Mouse (Mus musculus) midbrain, embryonic 11.5 days (tissue): ENCODE measurements around the gene Cpb2. TPM values are rescaled to one million over a fixed set of nuclear protein-coding genes. Genes with fewer than 3 reads are reported as not detected.

Experiments
- ATAC-seq: fragments of 200-750 bp; cut with Nextera tagmentation; 2 replicates; pipeline ENCODE4 v1.8.0; 2017; ENCODE audit warnings: moderate TSS enrichment, moderate library complexity; ENCODE audit not compliant: low FRiP score
- DNase-seq: peaks from one replicate; pipeline ENCODE4 v3.0.0; 2015; ENCODE audit warnings: low spot score; ENCODE audit errors: missing footprints
- H3K27ac ChIP-seq: fragments of 300-500 bp; sonication (generic); 2 replicates; pipeline ENCODE4 v1.5.1; 2014; ENCODE audit warnings: low read depth, low read length
- H3K27me3 ChIP-seq: fragments of 300-500 bp; sonication (generic); 2 replicates; pipeline ENCODE4 v1.6.1; 2014; ENCODE audit warnings: mild to moderate bottlenecking, low read length, moderate library complexity, mixed read lengths; ENCODE audit not compliant: control insufficient read depth, insufficient read depth
- H3K36me3 ChIP-seq: fragments of 300-500 bp; sonication (generic); 2 replicates; pipeline ENCODE4 v1.6.1; 2014; ENCODE audit warnings: mild to moderate bottlenecking, low read length, moderate library complexity, mixed read lengths; ENCODE audit not compliant: control insufficient read depth, insufficient read depth
- H3K4me1 ChIP-seq: fragments of 300-500 bp; sonication (generic); 2 replicates; pipeline ENCODE4 v1.6.1; 2014; ENCODE audit warnings: low read length; ENCODE audit not compliant: control insufficient read depth, insufficient read depth
- H3K4me2 ChIP-seq: fragments of 300-500 bp; sonication (generic); 2 replicates; pipeline ENCODE4 v1.6.1; 2014; ENCODE audit warnings: mild to moderate bottlenecking, moderate library complexity
- H3K4me3 ChIP-seq: fragments of 300-500 bp; sonication (generic); 2 replicates; pipeline ENCODE4 v1.5.1; 2014; ENCODE audit warnings: low read depth, low read length
- H3K9ac ChIP-seq: fragments of 300-500 bp; sonication (generic); 2 replicates; pipeline ENCODE4 v1.6.1; 2014; ENCODE audit warnings: low read length
- H3K9me3 ChIP-seq: fragments of 300-500 bp; sonication (generic); 2 replicates; pipeline ENCODE4 v1.6.1; 2016; ENCODE audit warnings: low read length; ENCODE audit not compliant: control insufficient read depth
- WGBS: fragments of 180-500 bp; shearing (Covaris S2); extraction: QIAGEN DNeasy Blood & Tissue Kit; methylation state at CpG from one replicate; pipeline ENCODE4 v1.1.7; 2014; 5-methylcytosine and 5-hydroxymethylcytosine counted together
- polyA plus RNA-seq: library from polyadenylated mRNA; unstranded; fragments of >200 nt; fragmentation: Nextera tagmentation; extraction: Ambion mirVana; gene quantifications from 2 replicates; pipeline ENCODE4 v1.2.1, GENCODE M21; 2014

Cpb2 gene
- polyA plus RNA-seq, 1 experiment from 2014 or later: not detected

- H3K27me3 ChIP-seq: no peaks in the 10 kb centered on the region
- peak overlapping the region; percentile 75 for H3K4me2 ChIP-seq
- peak overlapping the region; percentile 98 for H3K4me3 ChIP-seq
- no peaks in the 10 kb centered on the region for H3K9me3 ChIP-seq
- no peaks in the 10 kb centered on the region for H3K36me3 ChIP-seq
- WGBS: 5% methylated on average over 19 of the region's 19 CpGs
- peak; percentile 57 for ATAC-seq
- H3K27ac ChIP-seq: no peak overlapping the region
- no peak for DNase-seq
- peaks cover 11% of the 10 kb centered on the region for H3K4me1 ChIP-seq
- H3K9ac ChIP-seq: peak overlapping the region; percentile 90
Measured at GRCm38 (mm10) chr14:75283609-75284192, 41.6 kb downstream of the Cpb2 start.

- Histone ChIP-seq H3K36me3 (no peaks in the 10 kb centered on the region), H3K27me3 (no peaks in the 10 kb centered on the region), H3K9me3 (no peaks in the 10 kb centered on the region), H3K4me1 (peaks cover 11% of the 10 kb centered on the region), H3K27ac (no peak within 1 kb of the TSS; the same call in 1 of the 2 replicates), H3K9ac (peak within 1 kb of the TSS; percentile 90), H3K4me2 (peak within 1 kb of the TSS; percentile 75), H3K4me3 (peak within 1 kb of the TSS; percentile 98)
- WGBS: under 1% methylated on average over 61 of the region's 61 CpGs
- DNase-seq (peak; percentile 100), ATAC-seq (peak; percentile 100)
Measured at GRCm38 (mm10) chr14:75284193-75284915, 42.3 kb downstream of the Cpb2 start, which contains the start of gene Zc3h13. Gene Zc3h13 (plus strand): TSS chr14:75284373.

DNA sequence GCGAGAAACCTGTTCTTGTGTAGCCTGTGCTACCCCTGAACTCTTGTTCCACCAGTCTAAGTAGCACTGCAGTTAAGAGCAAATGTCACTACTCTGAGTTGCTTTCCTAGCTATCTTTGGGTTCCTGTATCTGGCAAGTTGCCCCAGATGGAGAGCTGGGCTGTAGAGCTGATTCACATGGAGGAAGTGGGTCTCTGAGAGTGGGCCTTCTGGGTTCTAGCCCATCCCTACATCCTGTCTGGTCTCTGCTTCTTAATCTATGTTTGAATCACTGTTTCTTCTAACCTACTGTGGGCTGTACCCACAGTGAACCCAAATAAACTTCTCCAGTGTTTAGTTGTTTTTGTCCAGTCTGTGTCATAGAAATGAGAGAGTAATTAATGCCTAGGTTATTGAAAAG lies 59.0 kb downstream of the Cpb2 start:
- Histone ChIP-seq H3K4me2 (no peak overlapping the region), H3K36me3 (no peaks in the 10 kb centered on the region), H3K4me1 (no peaks in the 10 kb centered on the region), H3K9me3 (no peaks in the 10 kb centered on the region), H3K4me3 (no peak overlapping the region), H3K27me3 (no peaks in the 10 kb centered on the region), H3K27ac (no peak overlapping the region), H3K9ac (no peak overlapping the region)
- 95% methylated on average over 1 of the region's 1 CpGs for WGBS
- no peak for ATAC-seq
- no peak for DNase-seq

GRCm38 (mm10) chr14:75303807-75304206 lies 61.7 kb downstream of the Cpb2 start:
- Histone ChIP-seq H3K4me1 (no peaks in the 10 kb centered on the region), H3K9me3 (no peaks in the 10 kb centered on the region), H3K27me3 (no peaks in the 10 kb centered on the region), H3K9ac (no peak overlapping the region), H3K4me3 (no peak overlapping the region), H3K27ac (no peak overlapping the region), H3K4me2 (no peak overlapping the region), H3K36me3 (no peaks in the 10 kb centered on the region)
- ATAC-seq (no peak), DNase-seq (no peak)
- 47% methylated on average over 5 of the region's 5 CpGs for WGBS

DNA sequence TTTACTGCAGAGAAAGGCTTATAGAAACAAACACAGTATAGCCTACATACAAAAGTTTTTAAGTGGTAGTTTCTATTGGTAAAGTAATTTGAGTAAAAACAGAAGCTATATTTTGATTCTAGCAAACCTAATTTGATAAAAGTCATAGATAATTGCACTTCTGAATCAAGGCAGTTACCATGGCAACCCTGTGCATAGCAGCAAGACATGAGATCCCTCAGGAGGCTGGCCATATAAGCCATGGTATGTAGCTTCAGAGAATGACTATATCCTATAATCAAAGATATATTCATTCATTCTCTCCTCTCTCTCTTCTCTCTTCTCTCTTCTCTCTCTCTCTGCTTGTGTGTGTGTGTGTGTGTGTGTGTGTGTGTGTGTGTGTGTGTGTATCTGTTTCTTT lies 65.8 kb downstream of the Cpb2 start:
- Histone ChIP-seq H3K4me2 (no peak overlapping the region), H3K4me1 (no peaks in the 10 kb centered on the region), H3K9ac (no peak overlapping the region), H3K4me3 (no peak overlapping the region), H3K27me3 (no peaks in the 10 kb centered on the region), H3K9me3 (no peaks in the 10 kb centered on the region), H3K36me3 (no peaks in the 10 kb centered on the region), H3K27ac (no peak overlapping the region)
- ATAC-seq (no peak), DNase-seq (no peak)

GRCm38 (mm10) chr14:75309336-75309992 lies 67.4 kb downstream of the Cpb2 start:
- no peak for ATAC-seq

GRCm38 (mm10) chr14:75314484-75314883 lies 72.4 kb downstream of the Cpb2 start:
- no peaks in the 10 kb centered on the region for H3K4me1 ChIP-seq
- no peak overlapping the region for H3K4me3 ChIP-seq
- no peaks in the 10 kb centered on the region for H3K36me3 ChIP-seq
- H3K27ac ChIP-seq: no peak overlapping the region
- H3K4me2 ChIP-seq: no peak overlapping the region
- H3K27me3 ChIP-seq: no peaks in the 10 kb centered on the region
- no peak for DNase-seq
- no peak for ATAC-seq
- no peak overlapping the region for H3K9ac ChIP-seq
- no peaks in the 10 kb centered on the region for H3K9me3 ChIP-seq
- WGBS: 72% methylated on average over 2 of the region's 2 CpGs

More at GRCm38 (mm10) chr14:75309336-75309992, 67.4 kb downstream of the Cpb2 start:
- no peaks in the 10 kb centered on the region for H3K36me3 ChIP-seq
- H3K9me3 ChIP-seq: no peaks in the 10 kb centered on the region
- no peak overlapping the region for H3K9ac ChIP-seq
- H3K4me1 ChIP-seq: no peaks in the 10 kb centered on the region
- H3K4me2 ChIP-seq: no peak overlapping the region
- peak; percentile 82 for DNase-seq
- no peak overlapping the region for H3K4me3 ChIP-seq
- H3K27ac ChIP-seq: no peak overlapping the region
- H3K27me3 ChIP-seq: no peaks in the 10 kb centered on the region
- WGBS: 65% methylated on average over 5 of the region's 5 CpGs

GRCm38 (mm10) chr14:75318736-75319135 lies 76.6 kb downstream of the Cpb2 start:
- H3K27ac ChIP-seq: no peak overlapping the region
- ATAC-seq: no peak

GRCm38 (mm10) chr14:75320269-75320668 lies 78.2 kb downstream of the Cpb2 start:
- 94% methylated on average over 5 of the region's 5 CpGs for WGBS
- Histone ChIP-seq H3K36me3 (peaks cover 8% of the 10 kb centered on the region; the same call in 1 of the 2 replicates), H3K4me3 (no peak overlapping the region), H3K9ac (no peak overlapping the region), H3K4me1 (no peaks in the 10 kb centered on the region), H3K9me3 (no peaks in the 10 kb centered on the region), H3K4me2 (no peak overlapping the region), H3K27me3 (no peaks in the 10 kb centered on the region), H3K27ac (no peak overlapping the region)
- ATAC-seq (no peak), DNase-seq (no peak)

More at GRCm38 (mm10) chr14:75318736-75319135, 76.6 kb downstream of the Cpb2 start:
- no peaks in the 10 kb centered on the region for H3K27me3 ChIP-seq
- H3K36me3 ChIP-seq: peaks cover 8% of the 10 kb centered on the region; the same call in 1 of the 2 replicates
- WGBS: 95% methylated on average over 2 of the region's 2 CpGs
- DNase-seq: no peak
- no peaks in the 10 kb centered on the region for H3K4me1 ChIP-seq
- H3K4me2 ChIP-seq: no peak overlapping the region
- no peaks in the 10 kb centered on the region for H3K9me3 ChIP-seq
- H3K9ac ChIP-seq: no peak overlapping the region
- no peak overlapping the region for H3K4me3 ChIP-seq
